Mouse (Mus musculus) small intestine, adult 2 months (tissue): ENCODE data around the gene Lonp1. TPM values are rescaled to one million over a fixed set of nuclear protein-coding genes. Genes with fewer than 3 reads are reported as not detected.

Experiments used
- H3K27ac ChIP-seq: fragments of 200-500 bp; 2 replicates; pipeline ENCODE4 v1.5.1; 2012; ENCODE audit warnings: low read depth, low read length, control low read depth, inconsistent platforms; ENCODE audit not compliant: insufficient read depth
- H3K27me3 ChIP-seq: fragments of 200-500 bp; 2 replicates; pipeline ENCODE4 v1.6.1; 2012; ENCODE audit warnings: mild to moderate bottlenecking, moderate library complexity, low read length, inconsistent platforms; ENCODE audit not compliant: control insufficient read depth, insufficient read depth
- H3K36me3 ChIP-seq: fragments of 200-500 bp; 2 replicates; pipeline ENCODE4 v1.6.1; 2012; ENCODE audit warnings: mild to moderate bottlenecking, low read length, control low read depth, inconsistent platforms; ENCODE audit not compliant: control insufficient read depth, insufficient read depth
- H3K4me1 ChIP-seq: fragments of 200-500 bp; 2 replicates; pipeline ENCODE4 v1.6.1; 2012; ENCODE audit warnings: low read length, inconsistent platforms, mixed read lengths; ENCODE audit not compliant: control insufficient read depth, insufficient read depth, insufficient read length
- H3K4me3 ChIP-seq: fragments of 200-500 bp; 2 replicates; pipeline ENCODE4 v1.5.1; 2012; ENCODE audit warnings: low read depth, mild to moderate bottlenecking, control low read depth, inconsistent platforms, low read length, moderate library complexity
- CTCF ChIP-seq: fragments of 200-500 bp; IDR thresholded peaks from 2 replicates; pipeline ENCODE4 v1.5.1; 2012; ENCODE audit warnings: low read depth, mild to moderate bottlenecking, control low read depth, inconsistent platforms, low read length, moderate library complexity, mixed read lengths; ENCODE audit not compliant: insufficient replicate concordance, insufficient read length; ENCODE audit errors: extremely low read depth
- POLR2A ChIP-seq: fragments of 200-500 bp; IDR thresholded peaks from 2 replicates; pipeline ENCODE4 v1.6.1; 2012; ENCODE audit warnings: low read depth, mild to moderate bottlenecking, control low read depth, inconsistent platforms, low read length, moderate library complexity
- WGBS: fragments of 180-500 bp; shearing (Covaris S2); methylation state at CpG from one replicate; pipeline ENCODE4 v1.1.7; 2018; 5-methylcytosine and 5-hydroxymethylcytosine counted together
- polyA plus RNA-seq: library from polyadenylated mRNA; depleted of rRNA; stranded (reverse); fragments of >200 nt; gene quantifications from 2 replicates; pipeline ENCODE4 v1.2.3, GENCODE M21; 2012; rRNA removed

Lonp1 gene
- polyA plus RNA-seq, 1 experiment: 55.7 TPM

DNA sequence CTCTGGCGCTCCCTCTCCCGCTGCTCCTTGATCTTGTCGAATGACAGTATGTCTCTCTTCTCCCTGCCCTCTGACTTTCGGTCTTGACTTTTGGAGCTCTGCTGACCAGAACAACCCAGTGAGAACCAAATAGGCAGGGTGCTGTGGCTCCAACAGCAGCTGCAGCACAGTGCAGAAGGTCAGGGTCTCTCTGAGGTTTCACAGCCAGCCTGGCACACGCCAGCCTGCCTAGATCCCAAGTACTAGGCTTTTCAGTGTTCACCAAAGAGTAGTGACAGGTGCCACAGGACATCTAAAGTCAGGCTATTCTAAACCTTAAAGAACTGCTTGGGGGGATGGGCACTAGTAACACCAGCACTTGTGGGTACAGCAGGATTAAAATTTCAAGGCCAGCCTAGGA lies 59.8 kb downstream of the Lonp1 start:
- 95% methylated on average over 5 of the region's 5 CpGs for WGBS

DNA sequence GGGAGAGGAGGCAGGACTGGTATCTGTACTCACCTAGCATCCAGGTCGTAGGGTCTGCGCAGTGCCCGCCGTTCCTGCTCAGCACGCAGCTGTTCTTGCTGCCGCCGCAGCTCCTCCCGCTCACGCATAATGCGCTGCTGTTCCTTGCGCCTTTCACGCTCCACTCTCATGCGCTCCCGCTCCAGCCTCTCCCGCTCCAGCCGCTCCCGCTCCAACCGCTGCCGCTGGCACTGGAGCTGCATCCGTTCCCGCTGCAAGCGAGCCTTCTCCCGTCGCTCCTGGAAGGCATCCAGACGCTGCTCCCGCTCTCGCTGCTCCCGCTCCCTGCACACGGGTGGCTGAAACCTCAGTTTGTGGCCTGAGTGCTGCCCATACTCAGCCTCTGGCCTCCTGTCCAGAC lies 60.4 kb downstream of the Lonp1 start:
- Histone ChIP-seq H3K27ac (no peak overlapping the region), H3K4me1 (no peaks in the 10 kb centered on the region), H3K27me3 (no peaks in the 10 kb centered on the region), H3K4me3 (no peak overlapping the region), H3K36me3 (peaks cover 97% of the 10 kb centered on the region)
- 92% methylated on average over 29 of the region's 29 CpGs for WGBS
- TF ChIP-seq CTCF: no peak
- TF ChIP-seq POLR2A: no peak

More for the DNA sequence above, 59.8 kb downstream of the Lonp1 start:
- H3K4me3 ChIP-seq: no peak overlapping the region
- no peaks in the 10 kb centered on the region for H3K27me3 ChIP-seq
- no peak overlapping the region for H3K27ac ChIP-seq
- peaks cover 95% of the 10 kb centered on the region for H3K36me3 ChIP-seq
- H3K4me1 ChIP-seq: no peaks in the 10 kb centered on the region
- TF ChIP-seq CTCF (no peak), POLR2A (no peak)

Other genes with a start within 250 kb of the Lonp1 start
- gene Ptprs, start 150.4 kb downstream of the Lonp1 start, polyA plus RNA-seq: 42.5 and 54.1 TPM in 2 replicates
- gene Znrf4, start 114.5 kb downstream of the Lonp1 start, polyA plus RNA-seq: not detected in 2 replicates
- 2.7 TPM in 2 replicates for gene Gm20219, start 72.5 kb downstream of the Lonp1 start, polyA plus RNA-seq
- 69.2 and 110 TPM in 2 replicates for gene Safb2, start 42.3 kb downstream of the Lonp1 start, polyA plus RNA-seq
- gene Safb, start 42.1 kb downstream of the Lonp1 start, polyA plus RNA-seq: 47.8 and 95.7 TPM in 2 replicates
- 136 and 142 TPM in 2 replicates for gene 2410015M20Rik, start 17.1 kb downstream of the Lonp1 start, polyA plus RNA-seq
- 1,882 and 2,245 TPM in 2 replicates for gene Rpl36, start 13.5 kb downstream of the Lonp1 start, polyA plus RNA-seq
- gene Catsperd, start 1.3 kb upstream of the Lonp1 start, polyA plus RNA-seq: 0.09 and 0.25 TPM in 2 replicates
- gene Ranbp3, start 46.4 kb upstream of the Lonp1 start, polyA plus RNA-seq: 37.2 and 65.1 TPM in 2 replicates
- 662 and 1,009 TPM in 2 replicates for gene Ndufa11, start 90.9 kb upstream of the Lonp1 start, polyA plus RNA-seq
- 13.2 and 18.0 TPM in 2 replicates for gene Vmac, start 91.1 kb upstream of the Lonp1 start, polyA plus RNA-seq
- 34.9 and 36.8 TPM in 2 replicates for gene Nrtn, start 130.6 kb upstream of the Lonp1 start, polyA plus RNA-seq
- 32.1 and 55.6 TPM in 2 replicates for gene Dus3l, start 137.9 kb upstream of the Lonp1 start, polyA plus RNA-seq
- 2.0 and 3.7 TPM in 2 replicates for gene Prr22, start 143.4 kb upstream of the Lonp1 start, polyA plus RNA-seq
- 7.7 and 15.4 TPM in 2 replicates for gene Rfx2, start 204.1 kb upstream of the Lonp1 start, polyA plus RNA-seq
- gene Acsbg2, start 247.6 kb upstream of the Lonp1 start, polyA plus RNA-seq: not detected in 2 replicates
- gene 1700061G19Rik, start 248.6 kb upstream of the Lonp1 start, polyA plus RNA-seq: not detected in 2 replicates